Mouse (Mus musculus): ENCODE results near the gene Msx1.

- TF ChIP-seq CTCF (IDR thresholded peaks at IDR 0.05; ENCODE audit: borderline replicate concordance, control insufficient read depth, extremely low read depth, insufficient read depth, low read length, poor library complexity) (no peak), POLR2A (IDR thresholded peaks at IDR 0.05; ENCODE audit: control insufficient read depth, extremely low read depth, insufficient read depth, low read length, poor library complexity) (no peak)
Observed at GRCm38 (mm10) chr5:37825611-37826445, 1.4 kb upstream of the Msx1 start.

Measured in thymus, adult 2 months (tissue).